Mouse (Mus musculus) hindbrain, embryonic 13.5 days (tissue): ENCODE data around the gene Scel. TPM values are rescaled to one million over a fixed set of nuclear protein-coding genes. Genes with fewer than 3 reads are reported as not detected.

Source experiments
- ATAC-seq: fragments of 200-750 bp; cut with Nextera tagmentation; 2 replicates; pipeline ENCODE4 v1.8.0; 2017; ENCODE audit warnings: moderate TSS enrichment; ENCODE audit not compliant: low FRiP score
- H3K27ac ChIP-seq: fragments of 300-500 bp; sonication (generic); 2 replicates; pipeline ENCODE4 v1.5.1; 2015; ENCODE audit warnings: inconsistent platforms, mild to moderate bottlenecking, moderate library complexity
- H3K27me3 ChIP-seq: fragments of 300-500 bp; sonication (generic); 2 replicates; pipeline ENCODE4 v1.6.1; 2015; ENCODE audit warnings: mild to moderate bottlenecking, inconsistent platforms
- H3K36me3 ChIP-seq: fragments of 300-500 bp; sonication (generic); 2 replicates; pipeline ENCODE4 v1.6.1; 2015; ENCODE audit warnings: mild to moderate bottlenecking, inconsistent platforms
- H3K4me1 ChIP-seq: fragments of 300-500 bp; sonication (generic); replicated peaks from 2 replicates; pipeline ENCODE4 v1.6.1; 2015; ENCODE audit warnings: inconsistent platforms
- H3K4me2 ChIP-seq: fragments of 300-500 bp; sonication (generic); 2 replicates; pipeline ENCODE4 v1.6.1; 2015; ENCODE audit warnings: inconsistent platforms, mild to moderate bottlenecking, moderate library complexity
- H3K4me3 ChIP-seq: fragments of 300-500 bp; sonication (generic); 2 replicates; pipeline ENCODE4 v1.5.1; 2015; ENCODE audit warnings: mild to moderate bottlenecking, inconsistent platforms
- H3K9ac ChIP-seq: fragments of 300-500 bp; sonication (generic); 2 replicates; pipeline ENCODE4 v1.6.1; 2015; ENCODE audit warnings: mild to moderate bottlenecking, inconsistent platforms
- H3K9me3 ChIP-seq: fragments of 300-500 bp; sonication (generic); 2 replicates; pipeline ENCODE4 v1.6.1; 2016; ENCODE audit warnings: inconsistent platforms
- WGBS: fragments of 180-500 bp; shearing (Covaris S2); methylation state at CpG from one replicate; pipeline ENCODE4 v1.1.7; 2015; 5-methylcytosine and 5-hydroxymethylcytosine counted together
- polyA plus RNA-seq: library from polyadenylated mRNA; unstranded; fragments of >200 nt; fragmentation: Nextera tagmentation; extraction: Ambion mirVana; gene quantifications from 2 replicates; pipeline ENCODE4 v1.2.1, GENCODE M21; 2015

Scel gene
- polyA plus RNA-seq, 1 experiment from 2014 or later = 0.16 TPM

- Histone ChIP-seq H3K9me3 (no peaks in the 10 kb centered on the region), H3K27ac (peak overlapping the region; percentile 42), H3K9ac (no peak overlapping the region), H3K4me3 (no peak overlapping the region), H3K27me3 (no peaks in the 10 kb centered on the region), H3K4me1 (peaks cover 6% of the 10 kb centered on the region), H3K4me2 (peak overlapping the region; percentile 25), H3K36me3 (no peaks in the 10 kb centered on the region)
- peak; percentile 39; the same call in 1 of the 2 replicates for ATAC-seq
- WGBS = 21% methylated on average over 13 of the region's 13 CpGs
Observed at GRCm38 (mm10) chr14:103529733-103530367, 16.7 kb downstream of the Scel start.

GRCm38 (mm10) chr14:103531722-103532341 is 18.7 kb downstream of the Scel start:
- ATAC-seq = no peak
- H3K9ac ChIP-seq = no peak overlapping the region
- no peaks in the 10 kb centered on the region for H3K9me3 ChIP-seq
- peaks cover 6% of the 10 kb centered on the region for H3K4me1 ChIP-seq
- H3K27me3 ChIP-seq = no peaks in the 10 kb centered on the region
- 91% methylated on average over 11 of the region's 11 CpGs for WGBS
- H3K4me2 ChIP-seq = no peak overlapping the region
- H3K27ac ChIP-seq = no peak overlapping the region
- H3K36me3 ChIP-seq = no peaks in the 10 kb centered on the region
- no peak overlapping the region for H3K4me3 ChIP-seq

GRCm38 (mm10) chr14:103535511-103536024 is 22.4 kb downstream of the Scel start:
- Histone ChIP-seq H3K9ac (no peak overlapping the region), H3K9me3 (no peaks in the 10 kb centered on the region), H3K4me1 (no peaks in the 10 kb centered on the region), H3K36me3 (no peaks in the 10 kb centered on the region), H3K27me3 (no peaks in the 10 kb centered on the region), H3K4me2 (no peak overlapping the region), H3K4me3 (no peak overlapping the region), H3K27ac (no peak overlapping the region)
- ATAC-seq = no peak
- 87% methylated on average over 8 of the region's 8 CpGs for WGBS

GRCm38 (mm10) chr14:103536334-103536733 is 23.2 kb downstream of the Scel start:
- ATAC-seq = no peak
- H3K4me1 ChIP-seq = no peaks in the 10 kb centered on the region
- H3K9me3 ChIP-seq = no peaks in the 10 kb centered on the region
- H3K27me3 ChIP-seq = no peaks in the 10 kb centered on the region
- WGBS = 48% methylated on average over 10 of the region's 10 CpGs
- no peak overlapping the region for H3K4me3 ChIP-seq
- H3K9ac ChIP-seq = no peak overlapping the region
- H3K27ac ChIP-seq = no peak overlapping the region
- H3K4me2 ChIP-seq = no peak overlapping the region
- no peaks in the 10 kb centered on the region for H3K36me3 ChIP-seq

- no peak overlapping the region for H3K4me3 ChIP-seq
- no peaks in the 10 kb centered on the region for H3K27me3 ChIP-seq
- H3K36me3 ChIP-seq = no peaks in the 10 kb centered on the region
- 0 out of 2 replicates have a peak, but pooled peaks cover 5% of the 10 kb centered on the region for H3K4me1 ChIP-seq
- peak; percentile 56 for ATAC-seq
- H3K4me2 ChIP-seq = no peak overlapping the region
- no peak overlapping the region for H3K27ac ChIP-seq
- H3K9ac ChIP-seq = no peak overlapping the region
- 14% methylated on average over 13 of the region's 13 CpGs for WGBS
- no peaks in the 10 kb centered on the region for H3K9me3 ChIP-seq
Observed at GRCm38 (mm10) chr14:103537355-103538056, 24.4 kb downstream of the Scel start.

GRCm38 (mm10) chr14:103539796-103540195 is 26.7 kb downstream of the Scel start:
- Histone ChIP-seq H3K36me3 (no peaks in the 10 kb centered on the region), H3K27ac (no peak overlapping the region), H3K4me3 (no peak overlapping the region), H3K27me3 (no peaks in the 10 kb centered on the region), H3K9ac (no peak overlapping the region), H3K9me3 (no peaks in the 10 kb centered on the region), H3K4me2 (no peak overlapping the region), H3K4me1 (0 out of 2 replicates have a peak, but pooled peaks cover 5% of the 10 kb centered on the region)
- WGBS = 67% methylated on average over 4 of the region's 4 CpGs
- ATAC-seq = no peak

GRCm38 (mm10) chr14:103541679-103542078 is 28.5 kb downstream of the Scel start:
- Histone ChIP-seq H3K9ac (no peak overlapping the region), H3K4me1 (0 out of 2 replicates have a peak, but pooled peaks cover 9% of the 10 kb centered on the region), H3K4me3 (no peak overlapping the region), H3K27ac (no peak overlapping the region), H3K27me3 (no peaks in the 10 kb centered on the region), H3K4me2 (no peak overlapping the region), H3K36me3 (no peaks in the 10 kb centered on the region), H3K9me3 (no peaks in the 10 kb centered on the region)
- no peak for ATAC-seq
- 35% methylated on average over 5 of the region's 5 CpGs for WGBS

GRCm38 (mm10) chr14:103543304-103544079 is 30.4 kb downstream of the Scel start:
- 47% methylated on average over 4 of the region's 4 CpGs for WGBS
- Histone ChIP-seq H3K4me2 (no peak overlapping the region), H3K27me3 (no peaks in the 10 kb centered on the region), H3K27ac (no peak overlapping the region), H3K9ac (no peak overlapping the region), H3K4me3 (no peak overlapping the region), H3K9me3 (no peaks in the 10 kb centered on the region), H3K4me1 (0 out of 2 replicates have a peak, but pooled peaks cover 9% of the 10 kb centered on the region), H3K36me3 (no peaks in the 10 kb centered on the region)
- ATAC-seq = 0 out of 2 replicates have a peak, but pooled peaks have one; percentile 29

- no peak overlapping the region for H3K27ac ChIP-seq
- no peaks in the 10 kb centered on the region for H3K27me3 ChIP-seq
- H3K4me1 ChIP-seq = 0 out of 2 replicates have a peak, but pooled peaks cover 9% of the 10 kb centered on the region
- WGBS = 54% methylated on average over 8 of the region's 8 CpGs
- H3K4me2 ChIP-seq = no peak overlapping the region
- H3K4me3 ChIP-seq = no peak overlapping the region
- H3K36me3 ChIP-seq = no peaks in the 10 kb centered on the region
- no peak for ATAC-seq
- no peak overlapping the region for H3K9ac ChIP-seq
- H3K9me3 ChIP-seq = no peaks in the 10 kb centered on the region
Observed at GRCm38 (mm10) chr14:103545734-103546133, 32.6 kb downstream of the Scel start.

- Histone ChIP-seq H3K4me3 (no peak overlapping the region), H3K9ac (no peak overlapping the region), H3K27me3 (no peaks in the 10 kb centered on the region), H3K4me1 (0 out of 2 replicates have a peak, but pooled peaks cover 9% of the 10 kb centered on the region), H3K4me2 (no peak overlapping the region), H3K36me3 (no peaks in the 10 kb centered on the region), H3K27ac (no peak overlapping the region), H3K9me3 (no peaks in the 10 kb centered on the region)
- 83% methylated on average over 12 of the region's 12 CpGs for WGBS
- ATAC-seq = no peak
Observed at GRCm38 (mm10) chr14:103546246-103546645, 33.1 kb downstream of the Scel start.

- H3K36me3 ChIP-seq = no peaks in the 10 kb centered on the region
- H3K4me2 ChIP-seq = no peak overlapping the region
- peaks cover 16% of the 10 kb centered on the region; the same call in 1 of the 2 replicates for H3K4me1 ChIP-seq
- H3K27me3 ChIP-seq = no peaks in the 10 kb centered on the region
- no peak for ATAC-seq
- WGBS = 92% methylated on average over 6 of the region's 6 CpGs
- no peak overlapping the region for H3K27ac ChIP-seq
- no peaks in the 10 kb centered on the region for H3K9me3 ChIP-seq
- no peak overlapping the region for H3K9ac ChIP-seq
- H3K4me3 ChIP-seq = no peak overlapping the region
Observed at GRCm38 (mm10) chr14:103548220-103548619, 35.1 kb downstream of the Scel start.

- H3K9me3 ChIP-seq = no peaks in the 10 kb centered on the region
- 17% methylated on average over 8 of the region's 8 CpGs for WGBS
- H3K9ac ChIP-seq = no peak overlapping the region
- H3K4me3 ChIP-seq = no peak overlapping the region
- H3K27me3 ChIP-seq = no peaks in the 10 kb centered on the region
- H3K36me3 ChIP-seq = no peaks in the 10 kb centered on the region
- H3K4me1 ChIP-seq = peaks cover 16% of the 10 kb centered on the region; the same call in 1 of the 2 replicates
- H3K27ac ChIP-seq = no peak overlapping the region
- peak; percentile 83 for ATAC-seq
- no peak overlapping the region for H3K4me2 ChIP-seq
Observed at GRCm38 (mm10) chr14:103550480-103550879, 37.3 kb downstream of the Scel start.
